ENCODE assay signal across 8 mouse cellular contexts in the genomic region with DNA sequence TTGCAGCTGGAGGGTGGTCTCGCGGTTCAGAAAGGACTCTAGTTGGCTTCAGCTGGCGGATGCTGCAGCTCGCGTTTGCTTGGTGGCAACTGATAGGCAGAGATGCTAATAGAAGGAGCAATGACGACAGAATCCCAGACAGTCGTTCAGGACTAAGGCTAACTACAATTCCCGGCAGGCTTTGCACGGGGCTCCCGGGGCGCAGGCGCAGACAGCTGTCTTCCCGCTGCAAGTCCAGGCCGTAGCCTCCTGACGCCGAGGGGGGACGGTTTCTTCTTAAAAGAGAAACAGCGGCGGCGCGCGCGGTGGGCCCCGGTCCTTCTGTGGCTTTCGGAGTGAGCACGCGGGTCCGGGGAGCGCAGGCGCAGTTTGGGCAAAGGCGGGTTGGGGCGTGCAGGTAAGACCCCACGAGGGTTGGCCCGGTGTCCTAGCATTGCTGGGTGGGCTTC. TPM values are rescaled to one million over a fixed set of nuclear protein-coding genes. Genes with fewer than 3 reads are reported as not detected.
DNase-seq lines count a peak whose midpoint lies in the region; ATAC-seq and TF ChIP-seq lines count a peak whose summit lies in the region.

Gene Zfp692, plus strand, starts transcription at position 210 of the 449 bp plus-strand sequence.

- H3K27ac ChIP-seq in ES-Bruce4 (ENCODE audit: insufficient read depth, low read length) = no peak within 1 kb of the TSS
- peak within 1 kb of the TSS; percentile 58; the same call in 1 of the 2 replicates for H3K27ac ChIP-seq in forebrain, embryonic 14.5 days (ENCODE audit: low read depth, low read length)

- ATAC-seq in cerebellum, adult (ENCODE audit: insufficient number of reproducible peaks, low FRiP score, low TSS enrichment) = peak; percentile 83
- peak; percentile 87 for ATAC-seq in forebrain, embryonic 14.5 days
- peak; percentile 56 for ATAC-seq in neutrophil, adult 5-6 weeks (ENCODE audit: extremely low read depth, insufficient number of reproducible peaks, low FRiP score, poor library complexity, severe bottlenecking)

- peaks cover 9% of the 10 kb centered on the region for H3K36me3 ChIP-seq in ES-Bruce4 (ENCODE audit: control insufficient read depth, insufficient read depth, low read length, poor library complexity, severe bottlenecking)
- peaks cover 19% of the 10 kb centered on the region; the same call in 1 of the 2 replicates for H3K36me3 ChIP-seq in forebrain, embryonic 14.5 days (ENCODE audit: control insufficient read depth, insufficient read depth, low read length)

- TF ChIP-seq EP300 in ES-Bruce4 (IDR thresholded peaks at IDR 0.05; ENCODE audit: insufficient read depth, low read depth, low read length) = no peak

- H3K4me2 ChIP-seq in forebrain, embryonic 14.5 days (ENCODE audit: low read length) = peak within 1 kb of the TSS; percentile 94

- H3K9me3 ChIP-seq in ES-Bruce4 (replicated peaks; ENCODE audit: control insufficient read depth, insufficient read depth, low read length, poor library complexity, severe bottlenecking) = no peaks in the 10 kb centered on the region
- no peaks in the 10 kb centered on the region for H3K9me3 ChIP-seq in forebrain, embryonic 14.5 days (replicated peaks; ENCODE audit: control insufficient read depth, low read length)

- TF ChIP-seq POLR2A in ES-Bruce4 (IDR thresholded peaks at IDR 0.05; ENCODE audit: insufficient read depth, low read length) = no peak
- no peak for TF ChIP-seq POLR2A in lung, adult 2 months (IDR thresholded peaks at IDR 0.05; ENCODE audit: borderline replicate concordance, extremely low read depth, low read depth, low read length)

- peak within 1 kb of the TSS; percentile 75 for H3K4me3 ChIP-seq in ES-Bruce4 (ENCODE audit: low read depth, low read length)
- H3K4me3 ChIP-seq in forebrain, embryonic 14.5 days (ENCODE audit: low read depth, low read length) = peak within 1 kb of the TSS; percentile 53
- H3K4me3 ChIP-seq in lung, adult 2 months (replicated peaks; ENCODE audit: extremely low read depth, low read depth, low read length) = peak within 1 kb of the TSS; percentile 57

- H3K9ac ChIP-seq in ES-Bruce4 (ENCODE audit: low read depth, poor library complexity, severe bottlenecking) = peak within 1 kb of the TSS; percentile 76
- peak within 1 kb of the TSS; percentile 67 for H3K9ac ChIP-seq in forebrain, embryonic 14.5 days (ENCODE audit: low read length)

- TF ChIP-seq CTCF in ES-Bruce4 (IDR thresholded peaks at IDR 0.05; ENCODE audit: low read depth, low read length) = no peak
- TF ChIP-seq CTCF in lung, adult 2 months (IDR thresholded peaks at IDR 0.05; ENCODE audit: insufficient read depth, low read length) = no peak

- intact Hi-C loops in heart, postnatal 14 days (cut with DNase I) = loop anchor here (2.0 to 10.0 kb wide), 2 partner anchors 16 to 188 kb away; partner anchors contain the start of gene Olfr332

- H3K4me1 ChIP-seq in ES-Bruce4 (ENCODE audit: control insufficient read depth, insufficient read depth, low read length) = no peaks in the 10 kb centered on the region
- H3K4me1 ChIP-seq in forebrain, embryonic 14.5 days (ENCODE audit: control insufficient read depth, insufficient read depth, low read length) = peaks cover 14% of the 10 kb centered on the region
- H3K4me1 ChIP-seq in lung, adult 2 months (ENCODE audit: control insufficient read depth, insufficient read depth, low read length) = peaks cover 3% of the 10 kb centered on the region; the same call in 1 of the 2 replicates

- H3K27me3 ChIP-seq in ES-Bruce4 (ENCODE audit: control insufficient read depth, insufficient read depth, low read length, poor library complexity, severe bottlenecking) = no peaks in the 10 kb centered on the region
- H3K27me3 ChIP-seq in forebrain, embryonic 14.5 days (replicated peaks; ENCODE audit: control insufficient read depth, insufficient read depth, low read length) = no peaks in the 10 kb centered on the region

- DNase-seq in forebrain, embryonic 14.5 days (ENCODE audit: low spot score) = peak; percentile 99
- peak; percentile 93 to 94 for DNase-seq in heart, postnatal 14 days
- peak; percentile 96 to 98 for DNase-seq in layer of hippocampus, adult 18-20 months (ENCODE audit: low spot score in 2 of 2)
- DNase-seq in lung, adult 2 months = peak; percentile 87
- peak; percentile 91 for DNase-seq in thymus, adult 18-20 months

- under 1% methylated on average over 34 of the region's 34 CpGs for WGBS in forebrain, embryonic 14.5 days
- WGBS in lung, adult 2 months = under 1% methylated on average over 34 of the region's 34 CpGs

RNA-seq across cellular contexts. Expression of gene Zfp692, which starts in this region (rescaled TPM):
- 19.3 and 21.1 TPM in 2 replicates for polyA plus RNA-seq in ES-Bruce4 (2011; ENCODE audit: insufficient read depth, insufficient read length, low read depth, missing spikeins)
- polyA plus RNA-seq in forebrain, embryonic 14.5 days (2014; fragmentation: Nextera tagmentation; extraction: Ambion mirVana) = 13.1 and 14.2 TPM in 2 replicates
- total RNA-seq in heart, postnatal 14 days (2021) = 1 to 10 TPM; 3.9 to 4.7 TPM
- 10 to 100 TPM; 24.4 to 25.9 TPM for total RNA-seq in layer of hippocampus, adult 18-20 months (2021)
- polyA plus RNA-seq in lung, adult 2 months (2012; rRNA removed) = 17.0 and 24.1 TPM in 2 replicates
- 18.3 and 21.7 TPM in 2 replicates for total RNA-seq in neutrophil, adult 5-6 weeks (2017)
